Mouse (Mus musculus) retina, postnatal 1 day (tissue): ENCODE results near the gene Olfr910.

Source experiments
- DNase-seq: peaks from one replicate; pipeline ENCODE4 v3.0.0-alpha.2; 2012

Gene Olfr910

DNA sequence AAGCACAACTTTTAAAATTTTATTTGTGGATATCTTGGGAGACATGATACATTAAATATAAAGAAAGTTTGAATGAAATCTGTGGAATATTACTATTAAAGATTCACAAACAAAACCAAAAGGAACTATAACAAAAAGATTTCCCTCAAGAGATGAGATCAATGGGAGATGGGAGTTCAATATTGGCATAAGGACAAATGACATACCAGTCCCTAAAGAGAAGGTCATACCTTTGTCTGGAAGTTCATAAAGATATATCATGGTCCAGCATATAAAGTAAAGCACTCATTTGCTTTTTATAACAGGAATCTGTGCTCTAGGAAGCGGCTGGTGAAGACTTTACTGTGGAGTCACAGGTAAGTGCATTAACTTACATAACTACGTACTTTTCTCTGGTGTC is at the start of gene Olfr910:
Gene Olfr910 (plus strand): TSS at position 301 of the 400 bp plus-strand sequence.
- no peak for DNase-seq

DNA sequence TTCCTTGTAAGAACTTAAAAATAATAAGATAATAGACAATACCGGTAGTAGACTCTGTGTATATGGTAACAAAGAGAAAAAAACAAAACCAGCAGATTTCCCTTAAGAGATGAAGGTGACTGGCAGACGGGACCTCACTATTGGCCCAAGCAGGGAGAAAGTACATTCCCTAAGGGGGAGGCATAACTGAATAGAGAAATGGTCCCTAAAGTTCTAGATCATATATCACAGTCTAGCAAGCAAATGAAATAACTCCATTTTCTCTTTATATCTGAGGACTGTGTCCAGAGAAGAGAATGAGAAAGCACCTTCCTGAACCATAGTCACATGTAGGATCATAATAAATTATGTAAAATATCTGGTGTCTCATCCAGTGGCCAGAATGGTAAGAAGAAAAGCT is 42.1 kb upstream of the Olfr910 start, which contains the start of gene Olfr907:
Gene Olfr907 (plus strand): TSS at position 301 of the 400 bp plus-strand sequence.
- no peak for DNase-seq

DNA sequence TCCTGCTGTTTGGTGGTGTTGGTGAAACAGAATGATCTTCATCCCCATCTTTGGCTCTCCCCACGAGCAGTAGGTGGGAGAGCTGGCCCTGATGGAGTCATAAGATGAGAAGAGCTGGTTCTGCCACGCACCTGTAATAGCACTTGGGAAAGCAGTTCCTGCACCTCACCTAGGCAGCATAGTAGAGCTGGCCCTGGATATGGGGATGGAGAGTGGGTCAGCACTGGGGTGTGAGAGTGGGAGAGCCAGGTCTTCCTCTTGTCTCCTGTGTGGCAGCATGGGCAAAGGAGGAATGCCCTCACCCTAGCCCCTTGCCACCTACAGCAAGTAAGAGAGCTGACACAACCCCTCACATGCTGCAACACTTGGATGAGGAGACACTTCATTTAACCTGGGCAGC is 25.3 kb upstream of the Olfr910 start:
- no peak for DNase-seq

DNA sequence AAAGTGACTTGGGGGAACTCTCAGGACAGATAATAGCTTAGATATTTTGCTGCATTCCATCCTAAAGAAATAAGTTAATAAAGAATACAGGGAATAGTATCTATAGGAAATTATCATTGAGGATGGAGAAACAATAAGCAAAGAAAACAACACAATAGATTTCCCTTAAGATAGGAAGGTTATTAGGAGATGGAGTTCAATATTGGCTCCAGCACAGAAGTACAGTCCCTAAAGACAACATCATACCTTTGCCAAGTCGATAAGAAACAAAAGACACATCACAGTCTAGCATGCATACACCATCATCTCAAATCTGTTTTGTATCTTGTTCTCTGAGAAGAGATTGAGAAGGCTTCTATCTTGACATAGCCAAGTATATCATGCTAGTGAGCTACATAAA is 16.4 kb upstream of the Olfr910 start, which contains the start of gene Olfr911-ps1:
Gene Olfr911-ps1 (plus strand): TSS at position 301 of the 400 bp plus-strand sequence.
- DNase-seq = no peak

DNA sequence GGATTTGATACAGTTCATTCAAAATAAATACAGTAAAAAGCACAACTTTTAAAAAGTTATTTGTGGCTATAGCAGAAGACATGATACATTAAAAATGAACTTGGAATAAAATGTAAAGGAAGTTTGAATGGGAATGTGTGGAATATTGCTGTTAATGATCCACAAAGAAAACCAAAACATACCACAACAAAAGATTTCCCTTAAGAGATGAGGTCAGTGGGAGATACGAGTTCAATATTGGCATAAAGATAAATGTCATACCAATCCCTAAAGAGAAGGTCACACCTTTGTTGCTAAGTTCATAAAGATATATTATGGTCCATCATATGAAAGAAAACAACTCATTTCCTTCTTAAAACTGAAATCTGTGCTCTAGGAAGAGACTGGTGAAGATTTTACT is 42.2 kb downstream of the Olfr910 start, which contains the start of gene Olfr912:
Gene Olfr912 (plus strand): TSS at position 301 of the 400 bp plus-strand sequence.
- DNase-seq = no peak
